Mouse (Mus musculus) embryonic facial prominence, embryonic 14.5 days (tissue): ENCODE data around the gene Cers5. TPM values are rescaled to one million over a fixed set of nuclear protein-coding genes. Genes with fewer than 3 reads are reported as not detected.

Experiments used
- ATAC-seq: fragments of 200-750 bp; cut with Nextera tagmentation; 2 replicates; pipeline ENCODE4 v1.8.0; 2017; ENCODE audit warnings: low read depth, moderate number of reproducible peaks, moderate TSS enrichment
- DNase-seq: peaks from one replicate; pipeline ENCODE4 v3.0.0-alpha.2; 2015; ENCODE audit warnings: low spot score
- H3K27ac ChIP-seq: fragments of 300-500 bp; sonication (generic); replicated peaks from 2 replicates; pipeline ENCODE4 v1.5.1; 2014; ENCODE audit warnings: low read depth, mild to moderate bottlenecking, low read length, moderate library complexity
- H3K27me3 ChIP-seq: fragments of 300-500 bp; sonication (generic); replicated peaks from 2 replicates; pipeline ENCODE4 v1.6.1; 2014; ENCODE audit warnings: low read length; ENCODE audit not compliant: control insufficient read depth, insufficient read depth
- H3K36me3 ChIP-seq: fragments of 300-500 bp; sonication (generic); 2 replicates; pipeline ENCODE4 v1.6.1; 2014; ENCODE audit warnings: low read length, mixed read lengths; ENCODE audit not compliant: control insufficient read depth, insufficient read depth
- H3K4me1 ChIP-seq: fragments of 300-500 bp; sonication (generic); 2 replicates; pipeline ENCODE4 v1.6.1; 2014; ENCODE audit warnings: antibody characterized with exemption, low read length; ENCODE audit not compliant: control insufficient read depth, insufficient read depth
- H3K4me2 ChIP-seq: fragments of 300-500 bp; sonication (generic); 2 replicates; pipeline ENCODE4 v1.6.1; 2014; ENCODE audit warnings: low read depth, mild to moderate bottlenecking, low read length, moderate library complexity, mixed read lengths
- H3K4me3 ChIP-seq: fragments of 300-500 bp; sonication (generic); 2 replicates; pipeline ENCODE4 v1.5.1; 2014; ENCODE audit warnings: low read depth, mild to moderate bottlenecking, low read length
- H3K9ac ChIP-seq: fragments of 300-500 bp; sonication (generic); 2 replicates; pipeline ENCODE4 v1.6.1; 2014; ENCODE audit warnings: low read depth, mild to moderate bottlenecking, low read length, moderate library complexity, mixed read lengths
- H3K9me3 ChIP-seq: fragments of 300-500 bp; sonication (generic); 2 replicates; pipeline ENCODE4 v1.6.1; 2016; ENCODE audit warnings: low read length; ENCODE audit not compliant: control insufficient read depth
- WGBS: fragments of 180-500 bp; shearing (Covaris S2); extraction: QIAGEN DNeasy Blood & Tissue Kit; methylation state at CpG from one replicate; pipeline ENCODE4 v1.1.7; 2014; 5-methylcytosine and 5-hydroxymethylcytosine counted together
- polyA plus RNA-seq: library from polyadenylated mRNA; unstranded; fragments of >200 nt; fragmentation: Nextera tagmentation; extraction: Ambion mirVana; gene quantifications from 2 replicates; pipeline ENCODE4 v1.2.1, GENCODE M21; 2014

The Cers5 gene
- polyA plus RNA-seq, 1 experiment from 2014 or later: 70.3 TPM

DNA sequence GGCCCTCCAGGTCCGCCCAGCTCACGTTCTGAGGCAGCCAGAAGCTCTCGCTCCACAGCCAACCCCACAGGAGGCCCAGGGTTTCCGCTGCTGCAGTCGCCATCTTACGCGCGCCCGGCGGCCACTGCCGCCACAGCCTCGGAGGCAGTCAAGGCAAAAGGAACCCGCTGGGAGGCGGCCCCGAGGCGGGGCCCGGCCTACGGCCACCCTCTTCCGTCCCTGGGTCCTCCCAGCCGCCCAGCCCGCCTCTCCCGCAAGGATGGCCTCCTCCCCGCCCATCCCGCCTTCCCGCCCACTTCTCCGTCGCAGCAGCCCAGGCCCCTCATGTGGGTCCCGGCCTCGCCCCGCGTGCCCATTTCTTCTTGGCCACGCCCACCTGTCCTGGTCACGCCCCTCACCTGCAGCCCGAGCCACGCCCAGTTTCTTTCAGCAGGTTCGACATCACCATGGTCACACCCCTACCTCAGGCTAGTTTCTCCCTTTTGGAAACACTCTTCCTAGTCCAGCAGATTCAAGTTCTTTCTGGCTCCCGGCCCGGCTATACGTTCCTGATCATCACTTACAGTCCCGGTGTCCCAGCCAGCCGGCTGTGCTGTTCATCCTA is 306 bp downstream of the Cers5 start:
- Histone ChIP-seq H3K27ac (peak overlapping the region; percentile 94), H3K36me3 (no peaks in the 10 kb centered on the region), H3K4me2 (peak overlapping the region; percentile 80), H3K4me3 (peak overlapping the region; percentile 84), H3K27me3 (no peaks in the 10 kb centered on the region), H3K9ac (peak overlapping the region; percentile 80), H3K9me3 (no peaks in the 10 kb centered on the region), H3K4me1 (peaks cover 8% of the 10 kb centered on the region; the same call in 1 of the 2 replicates)
- DNase-seq (peak; percentile 95), ATAC-seq (peak; percentile 95)
- WGBS: 1% methylated on average over 19 of the region's 41 CpGs

- H3K27me3 ChIP-seq: no peaks in the 10 kb centered on the region
- DNase-seq: peak; percentile 53
These were observed 946 bp downstream of the Cers5 start for GRCm38 (mm10) chr15:99771601-99772276.

DNA sequence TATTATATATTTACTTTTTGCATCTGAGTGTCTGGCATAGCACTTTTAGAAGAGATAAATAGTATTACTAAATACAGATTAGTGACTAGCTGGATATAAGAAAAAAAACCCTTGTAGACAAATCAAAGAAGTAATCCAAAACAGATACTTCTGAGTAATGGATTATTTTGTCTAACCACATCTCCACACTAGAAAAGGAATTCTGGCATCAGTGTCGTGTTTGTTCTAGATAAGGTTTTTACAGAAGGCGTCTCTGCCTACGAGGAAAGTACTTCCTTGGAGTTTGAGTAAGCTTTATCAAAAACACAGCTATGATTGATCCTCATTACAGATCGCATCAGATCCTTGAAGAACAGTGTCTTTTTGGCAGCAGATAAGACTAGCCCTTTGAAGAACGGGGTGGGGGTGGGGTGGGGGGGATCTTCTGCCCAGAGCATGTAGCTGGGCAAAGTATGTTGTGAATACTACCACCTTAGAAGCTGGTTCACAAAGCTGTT is 1.6 kb downstream of the Cers5 start:
- Histone ChIP-seq H3K27me3 (no peaks in the 10 kb centered on the region), H3K36me3 (no peaks in the 10 kb centered on the region), H3K4me2 (peak overlapping the region; percentile 80), H3K4me3 (peak overlapping the region; percentile 84), H3K27ac (peak overlapping the region; percentile 94), H3K4me1 (peaks cover 8% of the 10 kb centered on the region; the same call in 1 of the 2 replicates), H3K9ac (peak overlapping the region; percentile 80), H3K9me3 (no peaks in the 10 kb centered on the region)
- DNase-seq: no peak
- ATAC-seq: no peak
- 13% methylated on average over 5 of the region's 5 CpGs for WGBS

More at GRCm38 (mm10) chr15:99771601-99772276, 946 bp downstream of the Cers5 start:
- Histone ChIP-seq H3K36me3 (no peaks in the 10 kb centered on the region), H3K4me3 (peak overlapping the region; percentile 84), H3K4me1 (peaks cover 8% of the 10 kb centered on the region; the same call in 1 of the 2 replicates), H3K9ac (peak overlapping the region; percentile 80), H3K27ac (peak overlapping the region; percentile 94), H3K9me3 (no peaks in the 10 kb centered on the region), H3K4me2 (peak overlapping the region; percentile 80)
- WGBS: under 1% methylated on average over 39 of the region's 59 CpGs
- peak; percentile 67 for ATAC-seq

- Histone ChIP-seq H3K9ac (no peak overlapping the region), H3K27me3 (no peaks in the 10 kb centered on the region), H3K9me3 (no peaks in the 10 kb centered on the region), H3K27ac (no peak overlapping the region), H3K36me3 (no peaks in the 10 kb centered on the region), H3K4me2 (no peak overlapping the region), H3K4me3 (no peak overlapping the region), H3K4me1 (peaks cover 8% of the 10 kb centered on the region; the same call in 1 of the 2 replicates)
- DNase-seq (no peak), ATAC-seq (no peak)
- WGBS: 87% methylated on average over 1 of the region's 1 CpGs
These were observed 3.9 kb downstream of the Cers5 start for GRCm38 (mm10) chr15:99768761-99769160.

DNA sequence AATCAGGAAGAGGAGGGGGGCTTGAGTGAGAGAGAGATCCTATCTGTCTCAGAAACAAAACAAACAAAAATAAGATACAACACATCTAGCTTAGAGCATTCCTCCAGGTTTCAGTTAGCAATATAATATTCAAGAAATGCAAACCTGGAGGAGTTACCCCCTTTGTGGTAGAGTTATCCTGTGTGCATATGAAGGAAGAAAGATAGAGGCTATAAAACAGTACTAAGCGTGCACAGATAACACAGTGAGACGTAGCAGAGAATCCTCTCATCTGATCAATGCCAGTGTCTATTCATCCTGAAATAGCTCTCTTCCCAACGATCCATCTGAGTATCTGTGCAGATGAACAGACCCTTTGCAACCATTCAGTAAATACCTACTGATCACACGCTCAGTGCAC is 5.2 kb downstream of the Cers5 start:
- Histone ChIP-seq H3K27ac (no peak overlapping the region), H3K9ac (no peak overlapping the region), H3K27me3 (no peaks in the 10 kb centered on the region), H3K4me1 (peaks cover 8% of the 10 kb centered on the region; the same call in 1 of the 2 replicates), H3K4me2 (no peak overlapping the region), H3K4me3 (no peak overlapping the region), H3K36me3 (no peaks in the 10 kb centered on the region), H3K9me3 (no peaks in the 10 kb centered on the region)
- ATAC-seq: no peak
- WGBS: 82% methylated on average over 4 of the region's 4 CpGs
- DNase-seq: no peak

DNA sequence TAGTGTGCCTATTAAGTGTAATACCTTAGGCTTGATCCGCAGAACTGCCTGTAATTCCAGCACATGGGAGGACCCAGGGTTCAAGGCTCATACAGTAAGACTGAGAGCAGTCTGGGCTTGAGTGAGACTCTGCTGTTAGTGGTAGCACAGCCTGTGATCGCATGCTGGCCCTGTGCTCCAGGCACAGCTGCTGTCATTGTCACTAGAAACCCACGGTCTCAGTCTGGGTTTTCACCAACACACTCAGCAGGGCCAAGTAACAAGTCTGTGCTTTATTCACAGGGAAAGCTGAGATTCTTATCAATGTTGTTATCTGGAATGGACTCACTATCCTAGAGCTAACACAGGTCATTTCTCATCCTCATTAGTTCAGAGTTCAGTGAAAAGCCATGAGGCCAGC is 18.5 kb downstream of the Cers5 start:
- H3K4me3 ChIP-seq: no peak overlapping the region
- 0 out of 2 replicates have a peak, but pooled peaks cover 5% of the 10 kb centered on the region for H3K36me3 ChIP-seq
- no peak overlapping the region for H3K4me2 ChIP-seq
- H3K4me1 ChIP-seq: no peaks in the 10 kb centered on the region
- DNase-seq (no peak), ATAC-seq (no peak)
- 69% methylated on average over 3 of the region's 3 CpGs for WGBS
- no peaks in the 10 kb centered on the region for H3K27me3 ChIP-seq
- no peaks in the 10 kb centered on the region for H3K9me3 ChIP-seq
- no peak overlapping the region for H3K27ac ChIP-seq
- H3K9ac ChIP-seq: no peak overlapping the region

DNA sequence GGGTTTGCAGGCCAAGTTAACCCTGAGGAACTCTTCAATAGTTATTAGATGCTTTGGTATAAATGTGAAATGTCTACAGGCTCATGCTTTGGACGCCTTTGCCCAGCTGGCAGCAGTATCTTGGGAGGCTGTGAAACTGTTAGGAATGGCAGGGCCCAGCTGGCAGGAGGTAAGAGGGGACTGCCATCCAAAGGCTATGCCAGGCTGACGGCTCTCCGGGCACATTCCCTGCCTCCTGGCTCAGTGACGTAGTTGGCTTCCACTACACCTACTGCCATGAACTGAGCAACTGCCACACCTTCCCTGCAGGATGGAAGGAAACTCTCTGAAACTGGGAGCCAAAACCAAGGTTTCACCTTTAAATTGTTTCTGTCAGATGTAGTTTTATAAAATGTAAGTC is 32.5 kb downstream of the Cers5 start:
- H3K9ac ChIP-seq: no peak overlapping the region
- peaks cover 90% of the 10 kb centered on the region for H3K36me3 ChIP-seq
- no peak overlapping the region for H3K4me2 ChIP-seq
- H3K4me3 ChIP-seq: no peak overlapping the region
- ATAC-seq (no peak), DNase-seq (no peak)
- 93% methylated on average over 4 of the region's 4 CpGs for WGBS
- H3K4me1 ChIP-seq: no peaks in the 10 kb centered on the region
- H3K27ac ChIP-seq: no peak overlapping the region
- H3K9me3 ChIP-seq: no peaks in the 10 kb centered on the region
- no peaks in the 10 kb centered on the region for H3K27me3 ChIP-seq

GRCm38 (mm10) chr15:99736675-99737074 is 36.0 kb downstream of the Cers5 start:
- Histone ChIP-seq H3K27ac (no peak overlapping the region), H3K9ac (no peak overlapping the region), H3K4me2 (no peak overlapping the region), H3K4me1 (no peaks in the 10 kb centered on the region), H3K27me3 (no peaks in the 10 kb centered on the region), H3K4me3 (no peak overlapping the region), H3K9me3 (no peaks in the 10 kb centered on the region), H3K36me3 (peaks cover 92% of the 10 kb centered on the region)
- no peak for DNase-seq
- WGBS: 89% methylated on average over 11 of the region's 11 CpGs
- no peak for ATAC-seq
